Mouse (Mus musculus): ENCODE measurements around the gene Odaph.
A peak's percentile ranks its signal among the peaks of the same experiment; 100 is the strongest.
"Not testable (repeated sequence)": the region's sequence is repeated elsewhere in the genome, so short reads cannot be mapped to it uniquely, and the experiment has no call there.

The Odaph gene

GRCm38 (mm10) chr5:91987236-91987635 lies at the start of gene Odaph:
Odaph (plus strand) TSS chr5:91987475.
- no peak for DNase-seq (ENCODE audit: low read depth, low spot score)

GRCm38 (mm10) chr5:91945609-91946008 lies 41.7 kb upstream of the Odaph start:
- not testable (repeated sequence) for DNase-seq (ENCODE audit: low read depth, low spot score)

- DNase-seq (ENCODE audit: low read depth, low spot score): no peak
These were observed 40.3 kb upstream of the Odaph start for GRCm38 (mm10) chr5:91947008-91947407.

- no peak for DNase-seq (ENCODE audit: low read depth, low spot score)
These were observed 37.8 kb upstream of the Odaph start for GRCm38 (mm10) chr5:91949441-91949840.

GRCm38 (mm10) chr5:91951404-91951803 lies 35.9 kb upstream of the Odaph start:
- DNase-seq (ENCODE audit: low read depth, low spot score): no peak

GRCm38 (mm10) chr5:91956991-91957760 lies 30.1 kb upstream of the Odaph start:
- DNase-seq (ENCODE audit: low read depth, low spot score): no peak

DNA sequence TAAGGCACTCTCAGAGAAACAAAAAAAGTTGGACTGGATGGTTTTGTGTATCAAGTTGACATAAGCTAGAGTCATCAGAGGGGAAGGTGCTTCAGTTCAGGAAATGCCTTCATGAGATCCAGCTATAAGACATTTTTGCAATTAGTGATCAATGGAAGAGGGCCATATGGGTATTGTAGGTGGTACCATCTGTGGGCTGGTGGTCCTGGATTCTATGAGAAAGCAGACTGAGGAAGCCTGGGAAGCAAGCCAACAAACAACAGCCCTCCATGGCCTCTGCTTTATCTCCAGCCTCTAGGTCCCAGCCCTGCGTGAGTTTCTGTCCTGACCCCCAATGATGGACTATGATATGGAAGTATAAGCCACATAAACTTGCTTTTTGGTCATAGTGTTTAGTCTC lies 28.2 kb upstream of the Odaph start:
- DNase-seq (ENCODE audit: low read depth, low spot score): no peak

- DNase-seq (ENCODE audit: low read depth, low spot score): no peak
These were observed 27.3 kb upstream of the Odaph start for GRCm38 (mm10) chr5:91959986-91960385.

DNA sequence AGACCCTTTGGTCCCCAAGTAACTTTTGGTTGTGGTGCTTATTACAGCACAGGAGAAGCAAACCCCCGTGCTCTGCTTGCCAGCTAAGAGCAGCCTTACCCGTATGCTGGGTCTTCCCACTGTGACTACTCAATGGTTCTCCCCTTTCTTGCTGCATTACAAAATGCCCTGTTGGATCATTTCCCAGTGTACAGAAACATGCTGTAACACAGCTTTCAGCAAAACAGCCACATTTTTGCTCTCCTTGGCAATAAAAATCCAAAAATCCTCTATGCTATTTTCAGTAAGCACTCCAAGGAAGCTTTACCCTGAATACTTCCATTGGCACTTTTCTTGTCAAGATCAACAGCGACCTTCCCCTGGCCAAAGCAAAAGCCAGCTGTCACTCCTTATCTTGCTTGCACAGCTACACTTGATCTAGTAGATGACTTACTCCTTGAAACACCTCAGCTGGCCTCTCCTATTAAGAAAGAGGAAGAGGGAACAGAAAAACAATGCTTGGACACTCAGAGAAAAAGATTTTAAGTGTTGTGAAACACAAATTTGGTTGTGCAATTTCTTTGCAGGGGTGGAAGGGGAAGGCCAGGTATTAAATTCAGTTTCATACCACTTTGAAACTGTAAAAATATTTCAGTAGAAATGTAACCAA lies 26.5 kb upstream of the Odaph start:
- peak; percentile 45 for DNase-seq (ENCODE audit: low read depth, low spot score)

- DNase-seq (ENCODE audit: low read depth, low spot score): peak; percentile 16
These were observed 25.9 kb upstream of the Odaph start for GRCm38 (mm10) chr5:91961370-91961769.

GRCm38 (mm10) chr5:91962259-91962638 lies 25.0 kb upstream of the Odaph start:
- DNase-seq (ENCODE audit: low read depth, low spot score): peak; percentile 42

DNA sequence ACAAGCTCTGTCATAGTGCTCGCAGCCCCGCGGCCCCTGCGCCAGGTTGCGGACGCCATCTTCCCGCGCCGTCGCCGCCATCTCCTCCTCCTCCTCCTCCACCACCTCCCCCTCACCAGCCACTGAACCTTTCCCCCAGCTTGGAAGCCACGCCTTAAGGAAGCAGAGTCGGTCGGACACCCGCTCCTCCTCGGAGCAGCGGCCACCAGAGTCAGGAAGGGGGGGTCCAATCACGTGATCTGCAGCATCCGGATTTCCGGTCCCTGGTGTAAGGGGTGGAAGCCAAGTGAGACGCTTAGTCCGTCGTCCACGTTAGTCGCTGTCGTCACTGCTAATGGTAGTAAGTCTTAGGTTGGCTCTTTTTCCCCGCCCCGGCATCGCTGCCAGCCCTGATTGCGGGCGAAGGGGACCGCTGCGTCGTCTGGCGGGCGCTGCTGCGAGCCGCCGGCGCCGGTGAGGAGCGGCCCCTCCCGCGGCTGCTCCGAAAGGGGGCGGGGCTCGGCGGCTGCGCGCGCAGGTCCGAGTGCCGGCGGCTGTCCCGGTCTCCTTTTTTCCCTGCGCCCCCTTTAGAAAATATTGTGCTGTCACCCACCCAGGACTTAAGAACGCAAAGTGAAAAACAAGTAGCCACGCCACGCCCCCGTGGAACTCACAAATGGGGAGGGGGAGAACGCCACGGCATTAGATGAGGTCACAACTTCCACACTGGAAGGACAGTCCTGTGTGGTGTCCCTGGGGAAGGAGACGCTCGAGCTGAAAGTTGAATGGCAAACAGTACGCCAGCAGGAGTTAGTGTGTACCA lies 24.4 kb upstream of the Odaph start, which contains the start of gene Rchy1:
Gene Rchy1, minus strand, starts transcription at position 430 of the 802 bp plus-strand sequence.
- DNase-seq (ENCODE audit: low read depth, low spot score): peak; percentile 84

DNA sequence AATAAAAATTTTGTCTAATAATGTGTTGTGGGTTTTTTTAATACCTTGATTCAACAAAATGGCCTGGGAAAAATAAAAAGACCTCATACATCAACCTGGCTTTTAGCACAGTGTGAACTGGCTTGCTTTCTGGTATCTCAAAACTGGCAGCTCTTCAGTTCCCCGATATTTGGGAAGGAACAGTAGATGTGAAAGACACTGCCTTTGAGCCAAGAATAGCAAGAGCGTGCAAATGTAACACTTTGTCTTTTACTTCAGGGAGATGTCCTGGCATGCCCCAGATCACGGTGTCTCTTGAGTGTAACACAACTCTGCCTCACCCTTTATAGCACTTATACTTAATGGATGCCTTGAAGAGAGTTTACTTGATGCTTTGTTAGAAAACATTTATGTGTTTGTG lies 15.2 kb upstream of the Odaph start:
- no peak for DNase-seq (ENCODE audit: low read depth, low spot score)

- DNase-seq (ENCODE audit: low read depth, low spot score): no peak
These were observed 13.3 kb upstream of the Odaph start for GRCm38 (mm10) chr5:91974002-91974401.

DNA sequence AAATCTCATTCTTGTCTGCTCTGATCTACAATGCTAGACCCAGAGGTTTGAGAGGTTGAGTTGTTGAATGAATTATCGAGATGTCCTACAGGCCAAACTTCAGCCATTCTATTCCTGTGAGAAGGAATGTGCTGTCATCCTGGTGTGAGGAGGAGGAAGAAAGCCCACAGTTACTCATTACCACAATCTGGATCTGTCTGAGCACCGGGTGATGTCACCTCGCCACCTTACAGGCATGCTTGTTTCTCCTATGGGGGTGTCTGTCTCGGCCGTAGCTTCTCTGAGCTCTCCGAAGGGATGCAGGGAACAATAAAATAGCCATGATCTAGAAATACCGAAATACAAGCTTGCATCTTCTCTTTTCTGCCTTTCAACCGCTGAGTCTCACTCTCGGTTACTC lies 11.5 kb upstream of the Odaph start:
- DNase-seq (ENCODE audit: low read depth, low spot score): no peak

- no peak for DNase-seq (ENCODE audit: low read depth, low spot score)
These were observed 10.5 kb upstream of the Odaph start for GRCm38 (mm10) chr5:91976566-91977396.

GRCm38 (mm10) chr5:91977397-91977770 lies 9.9 kb upstream of the Odaph start:
- DNase-seq (ENCODE audit: low read depth, low spot score): no peak

GRCm38 (mm10) chr5:91981176-91981840 lies 6.0 kb upstream of the Odaph start:
- DNase-seq (ENCODE audit: low read depth, low spot score): no peak

DNA sequence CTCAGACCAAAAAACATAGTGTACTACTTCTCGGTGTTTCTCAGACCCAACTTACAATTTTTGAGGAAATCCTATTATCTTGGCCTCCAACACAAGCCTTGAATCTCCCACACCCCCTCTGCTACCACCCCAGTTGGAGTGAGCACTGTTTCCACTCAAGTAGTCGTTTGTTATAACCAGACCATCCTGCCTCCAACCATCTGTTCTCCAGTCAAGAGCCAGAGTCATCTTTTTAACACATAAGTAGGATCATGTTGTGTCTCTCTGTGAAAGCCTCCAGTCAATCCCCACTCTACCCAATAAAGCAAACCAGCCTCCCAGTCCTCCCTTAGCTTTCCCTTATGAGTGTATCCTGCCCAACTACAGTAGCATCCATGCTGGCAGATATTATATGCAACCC lies 3.8 kb upstream of the Odaph start:
- DNase-seq (ENCODE audit: low read depth, low spot score): no peak

DNA sequence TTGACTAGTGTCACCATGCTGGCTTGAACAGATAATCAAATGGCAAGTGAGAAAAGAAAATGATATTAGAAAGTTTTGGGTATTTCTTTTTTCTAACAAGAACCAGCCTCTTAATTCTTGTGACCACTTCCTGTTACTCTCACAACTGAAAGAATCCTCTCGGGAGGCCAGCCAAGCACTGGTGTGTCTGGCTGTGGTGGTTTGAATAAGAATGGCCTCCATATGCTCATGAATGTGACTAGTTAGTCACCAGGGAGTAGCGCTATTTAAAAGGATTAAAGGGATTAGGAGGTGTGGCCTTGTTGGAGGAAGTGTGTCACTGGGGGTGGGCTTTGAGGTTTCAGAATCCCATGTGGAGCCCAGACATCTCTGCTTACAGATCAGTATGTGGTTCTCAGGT lies 1.6 kb upstream of the Odaph start:
- DNase-seq (ENCODE audit: low read depth, low spot score): no peak

DNA sequence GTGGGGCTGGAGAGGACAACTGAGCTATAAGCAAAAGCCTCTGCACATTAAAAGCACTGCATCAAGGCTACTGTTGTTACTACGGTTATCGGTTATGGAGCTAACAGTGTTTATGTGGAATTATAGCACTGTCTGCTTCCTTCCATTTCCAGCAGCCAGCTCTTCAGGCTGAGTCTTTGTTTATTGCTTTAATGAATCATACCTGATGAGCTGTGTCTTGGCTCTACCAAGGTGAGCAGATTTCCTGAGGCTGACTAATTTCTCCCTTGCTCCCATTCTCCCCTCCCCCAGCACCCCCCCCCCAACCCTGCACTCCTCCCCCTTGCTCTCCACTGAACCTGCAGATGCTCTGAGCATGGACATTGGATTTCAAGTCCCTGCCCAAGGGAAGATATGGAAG lies 524 bp downstream of the Odaph start:
- no peak for DNase-seq (ENCODE audit: low read depth, low spot score)

All from c-Kit-negative CD71-positive TER-119-positive erythroid progenitor cells, embryonic 14.5 days (primary cell).